Mouse (Mus musculus) adrenal gland, postnatal 10 days (tissue): ENCODE data around the gene Sptbn4. TPM values are rescaled to one million over a fixed set of nuclear protein-coding genes. Genes with fewer than 3 reads are reported as not detected.

Experiments used
- DNase-seq: peaks from one replicate; pipeline ENCODE4 v3.0.0; 2021; ENCODE audit warnings: mixed read lengths
- total RNA-seq, 2 experiments: library from RNA; stranded (reverse); gene quantifications; 2 replicates each; pipeline ENCODE4 v1.2.3; 2021

Gene Sptbn4
- total RNA-seq, 2 experiments from 2014 or later, result 0.70 to 0.81 TPM

DNA sequence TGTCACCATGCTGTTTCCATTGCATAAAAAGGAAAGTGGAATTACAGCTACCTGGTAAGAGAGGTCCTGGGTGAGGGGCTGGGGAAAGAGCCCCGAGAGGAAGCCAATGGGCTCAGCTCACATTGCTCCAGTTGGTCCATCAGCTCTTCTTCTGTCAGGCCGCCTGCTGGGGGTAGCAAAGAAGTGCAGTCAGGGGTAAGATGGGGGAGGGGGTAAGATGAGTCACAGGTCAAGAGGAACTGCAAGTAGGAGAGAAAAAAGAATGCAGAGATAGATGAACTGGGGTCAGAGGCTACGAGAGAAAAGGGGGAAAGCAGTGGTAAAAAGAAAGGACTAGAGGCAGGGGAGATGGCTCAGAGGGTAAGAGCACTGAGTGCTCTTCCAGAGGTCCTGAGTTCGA, 104.9 kb downstream of the Sptbn4 start:
- DNase-seq, result no peak

DNA sequence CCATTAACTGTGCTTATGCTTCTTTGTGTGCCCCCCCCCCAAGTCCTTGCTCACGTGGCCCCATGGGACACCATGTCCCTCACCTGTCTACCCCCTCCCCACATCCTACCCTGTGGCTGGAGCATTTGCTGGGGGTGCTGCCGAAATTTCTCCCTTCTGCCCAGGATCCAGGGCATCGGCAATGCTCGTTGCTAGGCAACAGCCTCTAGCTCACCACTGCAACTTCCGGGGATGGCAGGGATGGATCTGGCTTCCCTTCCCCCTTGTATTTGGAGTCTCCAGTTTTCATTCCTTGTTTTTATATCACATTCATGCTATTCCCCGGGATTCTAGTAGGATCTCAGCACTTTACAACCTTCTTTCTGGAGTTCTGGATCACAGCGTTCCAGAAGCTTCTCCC, 108.0 kb downstream of the Sptbn4 start:
- DNase-seq, result no peak

- DNase-seq, result no peak
Observed at GRCm38 (mm10) chr7:27339114-27339513, 108.4 kb downstream of the Sptbn4 start.

- peak; percentile 41 for DNase-seq
Observed at GRCm38 (mm10) chr7:27337175-27337853, 110.2 kb downstream of the Sptbn4 start, which contains the start of gene Ltbp4. Gene Ltbp4, minus strand, starts transcription at chr7:27337692.

DNA sequence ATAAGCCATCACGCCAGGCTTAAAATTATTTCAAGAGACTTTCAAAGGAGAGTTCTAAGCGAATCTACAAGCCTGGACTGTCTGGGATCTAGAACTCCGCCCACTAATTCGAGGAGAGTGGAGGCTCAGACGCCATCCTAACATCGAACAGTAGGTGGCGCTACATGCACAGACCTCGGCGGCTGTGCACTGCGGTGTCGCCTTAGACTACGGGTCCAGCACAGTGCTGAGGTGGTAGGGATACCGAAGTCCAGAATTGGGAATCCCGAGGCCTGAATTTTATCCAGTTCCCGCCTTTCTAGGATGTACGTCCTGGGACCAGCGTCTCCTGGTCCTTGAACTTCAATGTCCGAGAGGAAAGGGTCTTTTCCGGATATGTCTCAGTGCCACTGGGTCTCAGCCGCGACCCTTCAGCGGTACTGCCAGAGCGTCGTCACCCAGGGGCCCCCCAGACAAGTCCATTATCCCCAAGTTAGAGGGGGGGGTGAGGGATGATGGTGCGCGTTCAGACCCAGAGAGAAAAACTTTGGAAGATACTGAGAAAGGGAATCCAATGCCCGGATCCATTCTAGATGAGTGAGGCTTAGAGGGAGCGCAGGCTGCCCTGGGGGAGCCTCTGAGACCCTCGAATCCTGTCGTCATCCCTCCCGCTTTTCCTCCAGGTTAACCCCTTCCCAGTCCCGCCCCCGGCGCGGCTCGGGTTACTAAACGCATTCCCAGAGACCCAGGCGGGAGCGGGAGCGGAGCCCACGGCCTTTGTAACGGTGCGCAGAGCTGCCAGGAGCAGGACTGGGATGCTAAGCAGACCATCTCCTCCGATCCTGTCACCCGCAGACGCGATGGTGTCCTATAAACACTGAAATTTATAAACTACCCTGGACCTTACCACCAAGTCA, 111.3 kb downstream of the Sptbn4 start:
- DNase-seq, result peak; percentile 94

GRCm38 (mm10) chr7:27335011-27335720, 112.3 kb downstream of the Sptbn4 start:
- no peak for DNase-seq

GRCm38 (mm10) chr7:27334405-27334911, 113.0 kb downstream of the Sptbn4 start:
- peak; percentile 49 for DNase-seq

DNA sequence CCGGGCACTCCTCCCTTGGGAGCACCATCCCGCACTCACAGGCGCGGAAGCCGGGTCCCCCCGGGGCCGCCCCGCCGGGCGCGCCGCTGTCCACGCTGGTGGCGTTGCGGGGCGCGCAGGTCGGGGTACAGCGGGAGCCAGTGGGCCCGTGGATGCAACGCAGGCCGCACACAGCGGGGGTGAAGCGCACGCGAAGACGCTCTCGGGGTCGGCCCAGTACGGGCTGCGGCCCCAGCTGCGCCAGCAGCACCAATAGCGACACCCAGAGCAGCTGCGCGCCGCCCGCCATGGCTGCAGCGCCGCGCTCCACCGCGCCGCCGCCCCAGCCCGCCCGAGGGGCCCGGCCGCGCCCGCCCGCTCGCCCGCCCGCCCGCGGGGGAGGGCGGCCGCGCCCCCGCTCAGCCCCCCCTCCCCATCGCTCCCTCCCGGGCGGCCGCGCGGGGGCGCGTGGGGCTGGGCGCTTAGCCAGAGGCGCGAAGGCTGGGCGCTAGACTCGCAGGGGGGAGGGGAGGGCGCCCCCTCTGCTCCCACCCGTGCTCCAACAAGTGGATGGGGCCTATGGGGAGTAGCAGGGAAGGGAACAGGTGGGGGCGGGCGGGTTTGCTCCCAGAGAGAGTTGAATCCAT, 114.1 kb downstream of the Sptbn4 start:
- peak; percentile 41 for DNase-seq

- DNase-seq, result peak; percentile 93
Observed at GRCm38 (mm10) chr7:27332353-27333199, 114.9 kb downstream of the Sptbn4 start.

DNA sequence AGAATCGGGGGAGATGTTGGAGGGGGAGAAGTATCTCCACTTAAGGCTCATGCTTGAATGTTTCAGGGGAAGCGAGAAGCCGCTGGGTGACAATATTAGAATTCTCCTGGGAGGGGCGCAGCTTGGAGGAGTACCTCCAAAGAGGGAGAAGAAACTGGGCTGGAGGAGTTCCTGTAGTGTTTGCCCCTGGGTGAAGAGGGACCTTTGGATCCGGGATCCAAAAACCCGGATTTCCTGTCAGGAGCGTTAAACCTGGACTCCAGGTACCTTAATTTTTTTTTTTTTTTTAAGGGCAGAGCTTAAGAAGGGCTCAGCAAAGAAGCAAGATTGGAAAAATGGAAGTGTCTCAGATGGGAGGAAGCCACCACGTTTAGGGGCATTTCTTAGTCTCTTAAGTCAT, 115.6 kb downstream of the Sptbn4 start:
- no peak for DNase-seq

DNA sequence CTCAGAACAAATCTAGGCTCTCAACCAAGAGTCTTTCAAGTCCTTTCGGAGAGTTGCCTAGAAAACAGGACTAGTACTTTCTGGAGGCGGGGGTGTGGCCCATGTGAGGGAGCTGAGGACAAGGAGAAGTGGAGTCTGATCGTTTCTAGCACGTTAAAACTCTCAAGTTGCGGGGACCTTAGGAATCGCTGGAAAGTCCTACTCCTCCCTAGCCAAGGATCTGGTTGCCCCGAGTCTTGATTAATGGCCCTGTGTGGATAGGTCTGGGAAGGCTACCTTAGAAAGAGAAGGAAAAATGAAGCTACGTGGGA, 116.0 kb downstream of the Sptbn4 start:
- no peak for DNase-seq

- peak; percentile 91 for DNase-seq
Observed at GRCm38 (mm10) chr7:27330709-27331540, 116.6 kb downstream of the Sptbn4 start.

- no peak for DNase-seq
Observed at GRCm38 (mm10) chr7:27329981-27330380, 117.5 kb downstream of the Sptbn4 start.

DNA sequence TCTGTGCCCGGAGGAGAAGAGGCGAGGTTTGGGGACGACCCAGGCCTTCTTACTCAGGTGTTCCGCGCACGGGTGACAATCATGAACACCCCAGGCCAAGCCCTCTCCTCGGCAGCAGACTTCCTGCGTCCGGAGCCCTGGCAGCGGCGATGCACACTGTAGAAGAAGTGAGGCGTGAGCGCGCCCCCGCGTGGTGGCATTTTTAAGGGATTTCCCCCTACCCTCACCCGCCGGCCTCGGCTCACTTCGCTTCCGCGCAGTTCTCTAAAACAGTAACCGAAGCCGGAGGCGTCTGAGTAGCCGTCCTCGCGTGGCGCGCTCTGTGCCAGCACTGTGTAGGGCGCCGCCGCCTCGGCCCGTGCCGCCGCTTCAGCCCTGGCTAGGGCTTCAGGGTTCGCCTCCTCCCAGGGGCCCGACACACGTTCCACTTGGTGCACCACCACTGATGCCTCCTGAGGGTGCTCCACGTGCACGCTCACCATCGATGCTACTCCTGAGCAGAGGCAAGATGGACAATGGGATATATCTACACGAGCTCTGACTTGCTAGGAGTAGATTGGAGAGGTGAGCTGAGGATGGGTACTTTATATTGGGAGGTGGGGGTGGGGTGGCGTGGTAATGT, 118.0 kb downstream of the Sptbn4 start:
- DNase-seq, result peak; percentile 92

DNA sequence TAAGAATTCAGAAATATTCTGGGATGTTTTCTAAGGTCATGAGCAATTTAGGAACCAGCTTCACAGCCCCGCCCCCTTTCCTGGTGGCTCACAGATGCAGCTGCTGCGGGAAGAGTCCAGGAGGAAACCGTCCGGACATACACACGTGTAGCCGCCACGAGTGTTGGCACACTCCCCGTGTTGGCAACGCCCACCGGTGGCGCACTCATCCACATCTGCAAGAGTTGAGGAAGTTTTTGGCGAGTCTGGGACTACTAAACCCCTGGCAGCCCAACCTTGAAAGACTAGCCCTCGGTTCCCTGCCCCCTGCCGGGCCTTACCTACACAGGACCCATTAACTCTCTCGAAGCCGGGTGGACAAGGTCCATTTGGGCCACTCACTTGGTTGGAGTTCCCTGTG, 118.8 kb downstream of the Sptbn4 start:
- DNase-seq, result no peak

GRCm38 (mm10) chr7:27328161-27328560, 119.3 kb downstream of the Sptbn4 start:
- no peak for DNase-seq

DNA sequence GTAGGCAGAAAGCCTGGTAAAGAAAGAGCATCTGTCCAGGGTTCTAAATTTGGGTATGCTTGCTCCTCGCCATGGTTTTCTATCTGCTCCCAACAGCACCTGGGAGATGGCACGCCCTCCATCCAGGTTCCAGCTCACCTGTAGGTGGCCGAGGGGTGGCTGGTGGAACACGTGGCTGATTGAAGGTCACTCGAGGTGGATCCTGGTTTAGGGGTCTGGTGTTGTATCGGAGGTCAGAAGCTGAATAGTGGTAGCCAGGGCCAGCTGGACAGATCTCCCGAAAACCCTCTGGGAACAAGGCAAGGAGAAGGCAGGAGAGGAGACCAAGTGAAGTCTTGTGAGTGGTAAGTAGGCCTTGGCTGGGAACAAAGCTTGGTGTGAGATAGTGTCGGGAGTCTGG, 120.0 kb downstream of the Sptbn4 start:
- no peak for DNase-seq

DNA sequence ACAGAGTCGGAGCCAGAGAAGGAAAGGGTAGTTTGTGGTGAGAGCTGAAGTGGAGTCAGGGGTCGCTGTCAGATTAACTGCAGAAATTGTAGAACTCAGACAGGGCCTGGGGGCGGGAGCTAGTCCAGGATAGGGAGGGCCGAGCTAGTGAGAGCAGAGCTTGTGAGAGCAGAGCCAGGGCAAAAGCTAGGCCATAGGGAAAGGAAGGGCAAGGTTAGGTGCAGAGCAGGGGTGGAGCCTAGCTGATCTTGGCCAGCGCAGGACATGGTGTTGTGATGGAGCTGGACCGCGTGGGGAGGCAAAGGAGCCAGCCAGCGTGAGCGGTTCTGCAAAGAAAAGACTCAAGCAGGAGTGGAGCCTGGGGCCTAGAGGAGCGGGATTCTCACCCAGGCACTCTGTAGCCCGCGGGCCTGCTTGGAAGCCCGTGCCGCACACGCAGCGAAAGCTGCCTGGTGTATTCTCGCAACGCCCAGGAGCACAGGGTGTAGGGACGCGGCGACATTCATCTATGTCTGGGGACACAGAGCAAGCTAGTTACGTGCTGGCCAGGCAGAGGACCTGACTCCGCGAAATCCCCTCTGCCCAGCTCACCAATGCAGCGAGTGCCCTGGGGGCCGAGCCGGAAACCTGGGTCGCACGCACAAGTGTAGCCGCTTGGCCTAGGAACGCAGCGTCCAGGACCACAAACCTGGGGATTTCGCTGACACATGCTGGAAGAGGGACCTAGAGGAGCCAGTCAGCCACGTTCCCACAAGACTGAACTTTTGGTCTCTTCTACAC, 121.2 kb downstream of the Sptbn4 start:
- peak; percentile 59 for DNase-seq

GRCm38 (mm10) chr7:27325697-27326096, 121.8 kb downstream of the Sptbn4 start:
- peak; percentile 83 for DNase-seq
